Mouse (Mus musculus) CH12.LX (cell line): ENCODE results near the gene Ttc30a1. TPM values are rescaled to one million over a fixed set of nuclear protein-coding genes. Genes with fewer than 3 reads are reported as not detected.

Experiments used
- DNase-seq: peaks from one replicate; pipeline ENCODE4 v3.0.0-alpha.2; 2013; ENCODE audit errors: extremely low read depth
- H3K27ac ChIP-seq: 2 replicates; pipeline ENCODE4 v1.5.1; 2012; ENCODE audit warnings: low read depth, mild to moderate bottlenecking, control low read depth, moderate library complexity; ENCODE audit not compliant: insufficient read depth
- H3K27me3 ChIP-seq: replicated peaks from 2 replicates; pipeline ENCODE3; 2012; ENCODE audit warnings: inconsistent platforms
- H3K36me3 ChIP-seq, 2 experiments: replicated peaks in 1 of 2; 2 replicates each; pipeline versions ENCODE3 to v1.6.1; 2012; ENCODE audit warnings: inconsistent platforms in 1 of 2, low read length in 1 of 2, mild to moderate bottlenecking in 1 of 2, mixed read lengths in 1 of 2, moderate library complexity in 1 of 2; ENCODE audit not compliant: control insufficient read depth in 1 of 2, insufficient read depth in 1 of 2
- H3K4me1 ChIP-seq, 2 experiments: 2 replicates each; pipeline ENCODE4 v1.6.1; 2012; ENCODE audit warnings: inconsistent platforms in 1 of 2, moderate library complexity in 1 of 2; ENCODE audit not compliant: insufficient read depth in 2 of 2, control insufficient read depth in 1 of 2
- H3K4me2 ChIP-seq: 2 replicates; pipeline ENCODE4 v1.6.1; 2012; ENCODE audit warnings: low read depth, mild to moderate bottlenecking, control low read depth; ENCODE audit not compliant: poor library complexity, insufficient read depth, severe bottlenecking
- H3K4me3 ChIP-seq, 3 experiments: fragments of 150-350 bp in 1 of 3; sonication (generic) in 1 of 3; replicated peaks in 1 of 3; 2 replicates each; pipeline versions ENCODE3 to v1.5.1; 2011 to 2012; ENCODE audit warnings: low read depth in 2 of 3, low read length in 2 of 3, mild to moderate bottlenecking in 2 of 3, moderate library complexity in 2 of 3, control low read depth in 1 of 3, improper control_type of control experiment in 1 of 3, inconsistent platforms in 1 of 3, mixed read lengths in 1 of 3; ENCODE audit not compliant: poor library complexity in 1 of 3
- H3K79me2 ChIP-seq: replicated peaks from 2 replicates; pipeline ENCODE4 v1.6.1; 2012; ENCODE audit warnings: mild to moderate bottlenecking, moderate library complexity; ENCODE audit not compliant: control insufficient read depth, poor library complexity, insufficient read depth, severe bottlenecking; ENCODE audit errors: extremely low read depth
- H3K9ac ChIP-seq: 2 replicates; pipeline ENCODE4 v1.6.1; 2012; ENCODE audit warnings: low read depth, mild to moderate bottlenecking, control low read depth, moderate library complexity; ENCODE audit not compliant: insufficient read depth
- H3K9me3 ChIP-seq: replicated peaks from 2 replicates; pipeline ENCODE3; 2012; ENCODE audit warnings: low read length, inconsistent platforms, mixed read lengths
- BHLHE40 ChIP-seq: IDR thresholded peaks from 2 replicates; pipeline ENCODE4 v1.6.1; 2011; ENCODE audit warnings: mild to moderate bottlenecking, low read depth, low read length, improper control_type of control experiment
- CHD1 ChIP-seq: IDR thresholded peaks from 2 replicates; pipeline ENCODE4 v1.6.1; 2012; ENCODE audit warnings: low read depth, low read length, improper control_type of control experiment, inconsistent platforms
- CHD2 ChIP-seq: IDR thresholded peaks from 2 replicates; pipeline ENCODE4 v1.6.1; 2011; ENCODE audit warnings: low read length, improper control_type of control experiment
- CTCF ChIP-seq, 2 experiments: IDR thresholded peaks in 1 of 2; conservative IDR thresholded peaks in 1 of 2; 2 replicates each; pipeline ENCODE4 v1.5.1; 2011 to 2012; ENCODE audit warnings: low read depth in 2 of 2, low read length in 2 of 2, improper control_type of control experiment in 1 of 2, inconsistent platforms in 1 of 2, mild to moderate bottlenecking in 1 of 2, moderate library complexity in 1 of 2
- E2F4 ChIP-seq: IDR thresholded peaks from 2 replicates; pipeline ENCODE4 v1.6.1; 2011; ENCODE audit warnings: low read depth, low read length, improper control_type of control experiment; ENCODE audit not compliant: insufficient replicate concordance
- ELF1 ChIP-seq: IDR thresholded peaks from 2 replicates; pipeline ENCODE4 v1.6.1; 2014; ENCODE audit warnings: low read depth, mild to moderate bottlenecking, inconsistent platforms, low read length, improper control_type of control experiment
- EP300 ChIP-seq: IDR thresholded peaks from 2 replicates; pipeline ENCODE4 v1.6.1; 2011; ENCODE audit warnings: low read length, improper control_type of control experiment
- ETS1 ChIP-seq: conservative IDR thresholded peaks from 2 replicates; pipeline ENCODE4 v1.6.1; 2012; ENCODE audit warnings: low read depth, mild to moderate bottlenecking, inconsistent platforms, low read length, improper control_type of control experiment, moderate library complexity
- GABPA ChIP-seq: IDR thresholded peaks from 2 replicates; pipeline ENCODE4 v1.6.1; 2012; ENCODE audit warnings: low read depth, low read length, improper control_type of control experiment, inconsistent platforms; ENCODE audit not compliant: insufficient replicate concordance
- HCFC1 ChIP-seq: IDR thresholded peaks from 2 replicates; pipeline ENCODE4 v1.6.1; 2012; ENCODE audit warnings: low read depth, mild to moderate bottlenecking, inconsistent platforms, low read length, improper control_type of control experiment
- IRF4 ChIP-seq: IDR thresholded peaks from 2 replicates; pipeline ENCODE4 v1.6.1; 2014; ENCODE audit warnings: low read depth, mild to moderate bottlenecking, inconsistent platforms, low read length, improper control_type of control experiment
- JUN ChIP-seq: IDR thresholded peaks from 2 replicates; pipeline ENCODE4 v1.6.1; 2011; ENCODE audit warnings: low read depth, mild to moderate bottlenecking, low read length, improper control_type of control experiment, moderate library complexity; ENCODE audit not compliant: insufficient read depth
- JUND ChIP-seq: conservative IDR thresholded peaks from 2 replicates; pipeline ENCODE4 v1.6.1; 2011; ENCODE audit warnings: low read depth, low read length, improper control_type of control experiment
- KAT2A ChIP-seq: IDR thresholded peaks from 2 replicates; pipeline ENCODE4 v1.6.1; 2012; ENCODE audit warnings: low read length, improper control_type of control experiment, inconsistent platforms; ENCODE audit not compliant: insufficient replicate concordance
- MAFK ChIP-seq: IDR thresholded peaks from 2 replicates; pipeline ENCODE4 v1.6.1; 2011; ENCODE audit warnings: low read length, improper control_type of control experiment; ENCODE audit not compliant: insufficient replicate concordance
- MAX ChIP-seq: IDR thresholded peaks from 2 replicates; pipeline ENCODE4 v1.6.1; 2011; ENCODE audit warnings: low read length, improper control_type of control experiment
- MAZ ChIP-seq: IDR thresholded peaks from 2 replicates; pipeline ENCODE4 v1.6.1; 2012; ENCODE audit warnings: low read depth, mild to moderate bottlenecking, inconsistent platforms, low read length, improper control_type of control experiment, moderate library complexity
- MEF2A ChIP-seq: IDR thresholded peaks from 2 replicates; pipeline ENCODE4 v1.6.1; 2014; ENCODE audit warnings: low read depth, mild to moderate bottlenecking, inconsistent platforms, low read length, improper control_type of control experiment, borderline replicate concordance
- MXI1 ChIP-seq: IDR thresholded peaks from 2 replicates; pipeline ENCODE4 v1.6.1; 2011; ENCODE audit warnings: mild to moderate bottlenecking, low read depth, low read length, improper control_type of control experiment
- MYC ChIP-seq: IDR thresholded peaks from 2 replicates; pipeline ENCODE4 v1.6.1; 2011; ENCODE audit warnings: low read depth, mild to moderate bottlenecking, improper control_type of control experiment, low read length
- NELFE ChIP-seq: IDR thresholded peaks from 2 replicates; pipeline ENCODE4 v1.6.1; 2011; ENCODE audit warnings: low read depth, low read length, improper control_type of control experiment
- NRF1 ChIP-seq: IDR thresholded peaks from 2 replicates; pipeline ENCODE4 v1.6.1; 2014; ENCODE audit warnings: low read depth, mild to moderate bottlenecking, inconsistent platforms, low read length, improper control_type of control experiment, moderate library complexity
- PAX5 ChIP-seq: IDR thresholded peaks from 2 replicates; pipeline ENCODE4 v1.6.1; 2012; ENCODE audit warnings: low read length, inconsistent platforms, mixed read lengths
- POLR2A ChIP-seq: IDR thresholded peaks from 2 replicates; pipeline ENCODE4 v1.6.1; 2011; ENCODE audit warnings: low read depth, mild to moderate bottlenecking, improper control_type of control experiment, low read length
- POLR2AphosphoS2 ChIP-seq: IDR thresholded peaks from 2 replicates; pipeline ENCODE4 v1.6.1; 2011; ENCODE audit warnings: low read depth, low read length, improper control_type of control experiment
- RAD21 ChIP-seq: IDR thresholded peaks from 2 replicates; pipeline ENCODE4 v1.6.1; 2011; ENCODE audit warnings: low read depth, mild to moderate bottlenecking, low read length, improper control_type of control experiment, moderate library complexity
- RCOR1 ChIP-seq: conservative IDR thresholded peaks from 2 replicates; pipeline ENCODE4 v1.6.1; 2012; ENCODE audit warnings: low read depth, mild to moderate bottlenecking, inconsistent platforms, low read length, improper control_type of control experiment
- SIN3A ChIP-seq: IDR thresholded peaks from 2 replicates; pipeline ENCODE4 v1.6.1; 2012; ENCODE audit warnings: low read length, improper control_type of control experiment, inconsistent platforms
- SMC3 ChIP-seq: IDR thresholded peaks from 2 replicates; pipeline ENCODE4 v1.6.1; 2011; ENCODE audit warnings: low read depth, low read length, improper control_type of control experiment
- TBP ChIP-seq: conservative IDR thresholded peaks from 2 replicates; pipeline ENCODE4 v1.6.1; 2011; ENCODE audit warnings: low read depth, low read length, improper control_type of control experiment
- TCF12 ChIP-seq: IDR thresholded peaks from 2 replicates; pipeline ENCODE4 v1.6.1; 2014; ENCODE audit warnings: low read depth, mild to moderate bottlenecking, inconsistent platforms, low read length, improper control_type of control experiment
- UBTF ChIP-seq: IDR thresholded peaks from 2 replicates; pipeline ENCODE4 v1.6.1; 2012; ENCODE audit warnings: low read depth, mild to moderate bottlenecking, inconsistent platforms, low read length, improper control_type of control experiment, moderate library complexity
- USF1 ChIP-seq: IDR thresholded peaks from 2 replicates; pipeline ENCODE4 v1.6.1; 2014; ENCODE audit warnings: low read depth, mild to moderate bottlenecking, inconsistent platforms, low read length, improper control_type of control experiment
- USF2 ChIP-seq: conservative IDR thresholded peaks from 2 replicates; pipeline ENCODE4 v1.6.1; 2011; ENCODE audit warnings: low read depth, low read length, improper control_type of control experiment
- ZC3H11A ChIP-seq: IDR thresholded peaks from 2 replicates; pipeline ENCODE4 v1.6.1; 2012; ENCODE audit warnings: low read depth, mild to moderate bottlenecking, inconsistent platforms, low read length, improper control_type of control experiment
- ZKSCAN1 ChIP-seq: IDR thresholded peaks from 2 replicates; pipeline ENCODE4 v1.6.1; 2012; ENCODE audit warnings: low read depth, inconsistent platforms, low read length, improper control_type of control experiment, borderline replicate concordance
- ZMIZ1 ChIP-seq: IDR thresholded peaks from 2 replicates; pipeline ENCODE4 v1.6.1; 2012; ENCODE audit warnings: low read depth, mild to moderate bottlenecking, inconsistent platforms, low read length, improper control_type of control experiment
- ZNF384 ChIP-seq: IDR thresholded peaks from 2 replicates; pipeline ENCODE4 v1.6.1; 2012; ENCODE audit warnings: low read depth, low read length, improper control_type of control experiment, inconsistent platforms
- dilution Hi-C: fragments of 300-500 bp; cut with MboI; formaldehyde crosslinking; loops from 2 replicates; pipeline ENCODE4 v1.14.3; 2020; ENCODE audit warnings: low sequenced_read_pairs; ENCODE audit not compliant: extremely low pct_unique_long_range_greater_than_20kb, extremely low pct_ligation_motif_present
- in situ Hi-C: fragments of 300-500 bp; cut with MboI; formaldehyde crosslinking; loops from 3 replicates; pipeline ENCODE4 v1.14.3; 2019; ENCODE audit warnings: low sequenced_read_pairs, low pct_ligation_motif_present, low pct_unique_long_range_greater_than_20kb, mixed read lengths
- polyA plus RNA-seq: library from polyadenylated mRNA; unstranded; fragments of >175 nt; gene quantifications from 2 replicates; pipeline ENCODE4 v1.2.1, GENCODE M21; 2012; ENCODE audit warnings: low read depth; ENCODE audit not compliant: insufficient read length
- total RNA-seq, 2 experiments: library from RNA; depleted of rRNA; stranded (reverse); fragments of 300-350 nt in 1 of 2; fragments of >200 nt in 1 of 2; gene quantifications; 2 replicates each; pipeline ENCODE4 v1.2.3; 2012 to 2014

The Ttc30a1 gene
- total and polyA plus RNA-seq, 3 experiments: not detected

DNA sequence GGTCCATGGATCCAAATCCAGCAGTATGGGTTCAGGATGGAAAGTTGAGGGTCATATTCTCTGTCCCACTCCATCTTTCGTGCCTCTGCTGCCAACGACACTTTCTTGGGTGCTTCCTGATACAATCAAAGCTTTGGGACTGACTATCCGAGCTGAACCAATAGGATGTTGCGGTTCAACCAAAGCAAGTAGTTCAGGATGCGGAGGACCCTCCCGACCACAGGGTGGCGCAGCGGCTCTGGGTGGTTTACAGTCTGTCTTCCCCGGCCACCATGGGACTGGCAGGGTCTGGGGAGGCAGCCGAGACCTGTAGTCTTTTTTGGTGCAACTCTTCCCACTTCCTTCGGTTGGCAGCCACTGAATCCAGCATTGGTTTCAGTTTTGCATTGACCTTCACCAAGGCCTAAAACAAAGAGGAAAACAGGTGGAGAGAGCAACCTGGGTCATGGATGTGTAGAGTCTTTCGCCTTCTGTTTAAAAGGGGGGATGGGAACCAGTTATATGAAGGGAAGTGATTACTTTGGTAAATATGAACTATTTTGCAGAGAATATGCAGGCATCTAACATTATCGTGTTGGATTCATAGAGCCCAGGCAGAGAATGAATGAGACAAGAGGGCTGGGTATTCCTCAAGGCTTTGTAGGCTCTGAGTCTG is 9.2 kb upstream of the Ttc30a1 start:
- no peak overlapping the region for H3K27ac ChIP-seq
- H3K9ac ChIP-seq: peak overlapping the region; percentile 49
- H3K9me3 ChIP-seq: no peaks in the 10 kb centered on the region
- TF ChIP-seq KAT2A (0 out of 2 replicates have a peak, but pooled peaks have one; percentile 52), JUND (no peak; the same call in 1 of the 2 replicates), TBP (no peak), EP300 (no peak; the same call in 1 of the 2 replicates), NRF1 (no peak), NELFE (peak; percentile 77), POLR2A (peak; percentile 41; the same call in 1 of the 2 replicates), PAX5 (no peak), USF1 (no peak), TCF12 (peak; percentile 65), SMC3 (peak; percentile 91), ETS1 (0 out of 2 replicates have a peak, but pooled peaks have one; percentile 16), JUN (no peak), CHD2 (peak; percentile 61; the same call in 1 of the 2 replicates), SIN3A (peak; percentile 70), RAD21 (peak; percentile 74), MAX (peak; percentile 66; the same call in 1 of the 2 replicates), RCOR1 (0 out of 2 replicates have a peak, but pooled peaks have one; percentile 36), ZKSCAN1 (no peak), POLR2AphosphoS2 (no peak), GABPA (no peak), IRF4 (peak; percentile 77), E2F4 (no peak), HCFC1 (peak; percentile 60), MEF2A (peak; percentile 66), ZC3H11A (peak; percentile 33), ZMIZ1 (no peak), MYC (no peak), USF2 (no peak), ELF1 (peak; percentile 71), MXI1 (no peak), UBTF (no peak), CHD1 (peak; percentile 82; the same call in 1 of the 2 replicates), BHLHE40 (peak; percentile 38; the same call in 1 of the 2 replicates), MAZ (peak; percentile 50; the same call in 1 of the 2 replicates), MAFK (0 out of 2 replicates have a peak, but pooled peaks have one; percentile 20), CTCF (conservative IDR thresholded peaks at IDR 0.05 in 1 of 2, IDR thresholded peaks at IDR 0.05 in 1 of 2; ENCODE audit: low read depth in 2 of 2, low read length in 2 of 2) (peak; percentile 58 to 90), ZNF384 (peak; percentile 31; the same call in 1 of the 2 replicates)
- TF ChIP-seq, all 38 proteins: peak for 22
- H3K4me1 ChIP-seq: peaks cover 12 to 47% of the 10 kb centered on the region in 2 experiments
- peak; percentile 83 for DNase-seq
- H3K4me2 ChIP-seq: peak overlapping the region; percentile 87
- dilution Hi-C loops (no loop called here), in situ Hi-C loops (no loop called here)
- no peaks in the 10 kb centered on the region for H3K79me2 ChIP-seq
- peak overlapping the region; percentile 34 to 45 (median 45) for H3K4me3 ChIP-seq
- H3K27me3 ChIP-seq: no peaks in the 10 kb centered on the region
- no peaks in the 10 kb centered on the region for H3K36me3 ChIP-seq
